Mouse (Mus musculus): ENCODE measurements at regions not wholly inside any gene's neighbourhood (a gene's known extent, or its start where the extent isn't known, plus 50 kb on each side); places are given as distances from the start of the nearest gene placed in this dataset.
"Not testable (repeated sequence)": the region's sequence is repeated elsewhere in the genome, so short reads cannot be mapped to it uniquely, and the experiment has no call there.

DNA sequence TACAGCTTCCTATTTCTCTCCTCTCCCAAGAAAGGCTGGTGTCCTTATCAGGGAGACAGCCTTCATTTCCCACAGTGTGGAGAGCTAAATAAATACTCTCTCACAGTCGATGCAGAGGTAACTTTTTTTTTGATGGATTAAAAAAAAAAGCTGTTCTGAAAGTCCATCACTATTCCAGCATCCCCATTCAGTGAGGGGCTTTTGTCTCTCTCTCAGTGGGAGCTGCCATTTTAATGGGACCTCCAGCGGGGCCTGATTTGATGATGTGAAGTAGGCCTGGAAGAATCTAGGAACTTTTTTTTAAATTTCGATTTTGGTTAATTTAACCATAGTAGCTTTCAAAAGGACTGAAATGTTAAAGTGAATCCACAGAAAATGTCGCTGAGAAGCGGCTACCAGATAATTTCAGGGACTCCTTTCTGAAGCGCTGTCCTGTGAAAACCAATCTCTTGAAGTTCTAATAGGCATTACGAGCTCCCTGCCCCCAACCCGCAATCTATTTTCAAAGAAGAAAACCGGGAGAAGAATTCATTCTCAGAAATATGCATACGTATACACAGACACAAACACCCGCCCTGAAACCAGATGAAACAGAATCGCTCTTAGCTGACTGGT lies 189.6 kb upstream of the Cdk6 start:
- not testable (repeated sequence) for TF ChIP-seq CTCF (IDR thresholded peaks at IDR 0.05; ENCODE audit: low read depth); EP300 (optimal IDR thresholded peaks at IDR 0.05)
